Mouse (Mus musculus) midbrain, embryonic 13.5 days (tissue): ENCODE measurements around the gene Dnajb1. TPM values are rescaled to one million over a fixed set of nuclear protein-coding genes. Genes with fewer than 3 reads are reported as not detected.

Source experiments
- polyA plus RNA-seq: library from polyadenylated mRNA; unstranded; fragments of >200 nt; fragmentation: Nextera tagmentation; extraction: Ambion mirVana; gene quantifications from 2 replicates; pipeline ENCODE4 v1.2.1, GENCODE M21; 2015

Dnajb1 gene
- polyA plus RNA-seq, 1 experiment from 2014 or later, result 61.5 TPM

Other genes starting within 250 kb of the Dnajb1 start
- 6.5 and 6.8 TPM in 2 replicates for gene Clgn, start 218.3 kb upstream of the Dnajb1 start, polyA plus RNA-seq
- gene Scoc, start 149.8 kb upstream of the Dnajb1 start, polyA plus RNA-seq, result 212 and 214 TPM in 2 replicates
- gene Olfr370, start 72.4 kb upstream of the Dnajb1 start, polyA plus RNA-seq, result 0.04 TPM in 1 of 2 replicates, not detected in the other
- gene Ndufb7, start 41.5 kb upstream of the Dnajb1 start, polyA plus RNA-seq, result 380 and 382 TPM in 2 replicates
- 820 and 847 TPM in 2 replicates for gene Tecr, start 222 bp upstream of the Dnajb1 start, polyA plus RNA-seq
- gene Gipc1, start 44.5 kb downstream of the Dnajb1 start, polyA plus RNA-seq, result 164 and 172 TPM in 2 replicates
- 0.75 and 0.81 TPM in 2 replicates for gene Ptger1, start 58.5 kb downstream of the Dnajb1 start, polyA plus RNA-seq
- 22.7 and 23.3 TPM in 2 replicates for gene Pkn1, start 91.0 kb downstream of the Dnajb1 start, polyA plus RNA-seq
- 154 and 155 TPM in 2 replicates for gene Ddx39, start 107.0 kb downstream of the Dnajb1 start, polyA plus RNA-seq
- 8.6 and 8.7 TPM in 2 replicates for gene Adgre5, start 133.1 kb downstream of the Dnajb1 start, polyA plus RNA-seq